Mouse (Mus musculus): ENCODE results near the gene Leng8.

The Leng8 gene

GRCm38 (mm10) chr7:4127894-4128293, 8.9 kb upstream of the Leng8 start:
- DNase-seq: no peak

- DNase-seq: no peak
Measured at GRCm38 (mm10) chr7:4128860-4129259, 8.0 kb upstream of the Leng8 start.

GRCm38 (mm10) chr7:4130686-4131452, 6.0 kb upstream of the Leng8 start:
- peak; percentile 85 for DNase-seq

- DNase-seq: no peak
Measured at GRCm38 (mm10) chr7:4131964-4132363, 4.9 kb upstream of the Leng8 start.

GRCm38 (mm10) chr7:4132581-4132980, 4.3 kb upstream of the Leng8 start:
- no peak for DNase-seq

GRCm38 (mm10) chr7:4132998-4133397, 3.8 kb upstream of the Leng8 start:
- no peak for DNase-seq

- no peak for DNase-seq
Measured at GRCm38 (mm10) chr7:4134911-4135310, 1.9 kb upstream of the Leng8 start.

- no peak for DNase-seq
Measured at GRCm38 (mm10) chr7:4136404-4136770, 452 bp upstream of the Leng8 start.

GRCm38 (mm10) chr7:4137746-4138145, 907 bp downstream of the Leng8 start:
- no peak for DNase-seq

GRCm38 (mm10) chr7:4138181-4138580, 1.3 kb downstream of the Leng8 start:
- no peak for DNase-seq

GRCm38 (mm10) chr7:4138671-4139070, 1.8 kb downstream of the Leng8 start:
- DNase-seq: no peak

GRCm38 (mm10) chr7:4139391-4139790, 2.6 kb downstream of the Leng8 start:
- DNase-seq: no peak

- DNase-seq: no peak
Measured at GRCm38 (mm10) chr7:4141648-4142325, 4.9 kb downstream of the Leng8 start.

- no peak for DNase-seq
Measured at GRCm38 (mm10) chr7:4142796-4143445, 6.1 kb downstream of the Leng8 start.

GRCm38 (mm10) chr7:4143506-4143905, 6.7 kb downstream of the Leng8 start:
- DNase-seq: no peak

- DNase-seq: no peak
Measured at GRCm38 (mm10) chr7:4144046-4144445, 7.2 kb downstream of the Leng8 start.

- no peak for DNase-seq
Measured at GRCm38 (mm10) chr7:4144766-4145551, 8.1 kb downstream of the Leng8 start.

GRCm38 (mm10) chr7:4145552-4146190, 8.8 kb downstream of the Leng8 start:
- peak; percentile 46 for DNase-seq

- DNase-seq: no peak
Measured at GRCm38 (mm10) chr7:4146241-4147180, 9.7 kb downstream of the Leng8 start.

GRCm38 (mm10) chr7:4147371-4147770, 10.5 kb downstream of the Leng8 start:
- peak; percentile 37 for DNase-seq

- DNase-seq: no peak
Measured at GRCm38 (mm10) chr7:4147836-4148235, 11.0 kb downstream of the Leng8 start.

Data from liver (tissue).